Mouse (Mus musculus): ENCODE measurements at regions not wholly inside any gene's neighbourhood (a gene's known extent, or its start where the extent isn't known, plus 50 kb on each side); places are given as distances from the start of the nearest gene placed in this dataset.

DNA sequence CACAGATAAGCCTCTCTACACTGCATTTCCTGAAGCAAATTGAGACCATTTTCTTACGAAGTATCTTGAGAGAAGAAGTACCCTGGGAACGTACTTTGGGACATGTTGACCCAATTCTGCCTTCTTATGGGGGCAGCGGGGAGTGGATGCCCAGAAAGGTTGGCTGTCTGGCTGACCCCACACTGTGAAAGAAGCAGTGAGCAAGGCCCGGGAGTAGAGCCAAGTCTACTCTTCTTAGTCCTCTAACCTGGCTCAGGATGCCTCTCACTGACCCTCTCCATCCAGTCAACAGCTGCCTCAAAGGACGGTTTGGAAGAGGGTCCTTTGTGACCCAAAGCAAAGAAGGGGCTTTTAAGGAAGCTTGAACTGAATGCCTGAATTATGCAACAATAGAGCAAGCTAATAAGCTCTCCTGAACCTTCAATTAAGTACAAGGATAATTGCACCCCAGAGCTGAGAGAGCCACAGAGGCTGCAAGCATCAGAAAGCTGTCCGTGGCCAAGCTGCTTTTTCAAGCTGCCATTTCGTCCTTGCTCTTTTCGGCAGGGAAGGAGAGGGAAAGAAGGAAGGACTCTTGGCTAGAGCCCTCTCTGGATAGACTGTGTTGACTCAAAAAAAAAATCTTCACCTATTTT, 70.3 kb downstream of the Pctp start:
- DNase-seq: no peak
- intact Hi-C loops (cut with DNase I): no loop called here

DNA sequence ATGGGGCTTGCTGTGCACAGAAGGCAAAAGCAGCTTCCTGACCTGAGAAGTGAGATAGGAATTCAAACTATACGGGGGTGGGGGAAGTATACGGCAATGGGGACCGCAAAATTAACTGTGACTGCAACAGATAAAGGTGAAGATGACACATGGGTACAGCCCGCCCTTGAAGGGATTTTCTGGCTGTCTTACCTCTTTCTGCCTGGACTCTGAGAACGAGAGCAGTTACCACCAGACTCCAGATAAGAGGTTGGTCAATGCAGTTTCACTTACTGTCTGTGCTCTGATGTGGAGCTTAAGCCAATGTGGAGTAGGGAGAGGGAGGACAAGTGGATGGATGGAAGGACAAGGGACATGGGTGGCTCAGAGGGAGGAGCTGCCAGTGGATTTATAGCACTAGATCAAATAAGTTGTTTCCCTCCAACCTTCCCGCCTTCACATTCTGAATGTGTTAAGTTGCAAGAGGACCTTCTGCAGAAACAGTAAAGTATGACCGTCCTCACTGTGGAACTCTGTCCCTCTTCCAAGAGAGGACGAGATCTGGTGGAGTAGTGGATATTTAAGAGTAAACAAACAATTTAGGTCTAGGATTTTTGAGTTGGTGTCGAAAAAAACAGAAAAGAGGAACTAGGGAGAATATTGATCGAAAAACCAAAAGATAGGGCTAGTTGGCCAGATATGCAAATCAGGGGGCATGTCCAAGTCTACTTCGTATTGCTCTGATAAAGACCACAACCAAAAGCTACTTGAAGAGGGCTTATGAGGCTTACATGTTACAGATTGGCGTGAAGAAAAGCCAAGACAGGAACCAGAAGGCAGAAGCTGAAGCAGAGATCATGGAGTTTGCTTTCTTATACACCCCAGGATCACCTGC, 73.3 kb downstream of the Pctp start:
- no peak for DNase-seq
- intact Hi-C loops (cut with DNase I): loop anchor here (10.0 kb wide), 2 partner anchors 385 to 505 kb away; no protein-coding TSS in a partner anchor

GRCm38 (mm10) chr11:89927483-89928156, 75.1 kb downstream of the Pctp start:
- intact Hi-C loops (cut with DNase I): loop anchor here (10.0 kb wide), 2 partner anchors 383 to 503 kb away; no protein-coding TSS in a partner anchor
- no peak for DNase-seq

- no peak for DNase-seq
- intact Hi-C loops (cut with DNase I): loop anchor here (10.0 kb wide), 2 partner anchors 378 to 498 kb away; no protein-coding TSS in a partner anchor
Observed at GRCm38 (mm10) chr11:89922551-89922950, 80.1 kb downstream of the Pctp start.

DNA sequence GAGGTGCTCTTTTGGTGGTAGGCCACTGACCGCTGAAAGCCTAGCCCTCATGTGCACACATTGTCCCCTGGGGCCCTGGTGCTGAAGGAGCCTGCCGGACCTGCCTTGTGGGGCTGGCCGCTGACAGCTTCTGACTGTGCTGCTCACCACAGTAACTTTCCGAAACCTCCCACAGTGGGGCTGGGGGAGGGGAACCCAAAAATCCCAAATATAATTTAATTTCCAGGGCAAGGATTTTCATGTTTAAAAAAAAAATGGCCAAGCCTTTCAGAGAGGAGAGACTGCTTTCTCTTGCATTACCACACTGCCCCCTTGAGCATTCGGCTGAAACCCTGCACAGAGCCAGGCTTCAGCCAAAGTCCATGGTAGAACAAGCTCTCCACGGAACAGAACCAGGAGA, 81.5 kb downstream of the Pctp start:
- intact Hi-C loops (cut with DNase I): loop anchor here (10.0 kb wide), 2 partner anchors 376 to 496 kb away; no protein-coding TSS in a partner anchor
- DNase-seq: peak in 1 of 2 experiments; percentile 13

GRCm38 (mm10) chr11:89915795-89916194, 86.9 kb downstream of the Pctp start:
- intact Hi-C loops (cut with DNase I): no loop called here
- no peak for DNase-seq

DNA sequence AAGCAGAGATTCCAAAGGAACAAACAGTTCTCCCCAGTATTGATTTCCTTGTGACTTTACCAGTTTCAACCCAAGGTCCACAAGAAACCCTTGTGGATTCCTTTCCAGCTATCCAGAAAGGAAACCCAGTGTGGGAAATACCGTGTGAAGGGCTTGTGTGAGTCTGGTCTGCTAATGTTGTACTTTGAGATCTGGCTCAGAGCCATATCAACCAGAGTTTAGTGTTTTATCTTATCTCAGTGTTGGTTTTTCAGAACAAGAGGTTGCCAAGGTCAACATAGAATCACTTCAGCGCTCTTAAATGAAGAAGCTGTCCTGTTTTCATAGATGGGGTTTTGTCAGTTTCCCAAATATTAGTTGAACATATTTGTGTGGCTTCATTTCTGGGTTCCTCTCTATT, 88.1 kb downstream of the Pctp start:
- intact Hi-C loops (cut with DNase I): no loop called here
- no peak for DNase-seq

- intact Hi-C loops (cut with DNase I): no loop called here
- no peak for DNase-seq
Observed at GRCm38 (mm10) chr11:89901241-89901740, 101.4 kb downstream of the Pctp start.

DNA sequence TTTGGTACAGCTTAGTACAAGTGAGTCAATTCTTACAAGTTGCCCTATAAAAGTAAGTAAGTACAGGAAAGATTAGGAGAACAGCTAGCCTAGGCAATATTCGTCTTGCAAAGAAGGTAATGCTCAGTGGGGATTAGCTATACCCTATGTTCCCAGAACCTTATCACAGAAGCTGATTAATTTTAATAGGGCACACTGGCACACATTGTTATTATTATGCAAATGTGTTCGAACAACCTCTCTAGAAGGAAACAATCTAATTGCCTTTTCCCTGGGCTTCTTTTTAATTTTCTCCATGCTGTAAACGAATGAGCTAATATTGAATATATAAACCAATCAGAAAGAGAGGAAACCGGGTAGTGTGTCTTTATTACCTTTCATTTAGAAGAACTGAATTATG, 104.2 kb downstream of the Pctp start:
- intact Hi-C loops (cut with DNase I): no loop called here

GRCm38 (mm10) chr11:89896854-89897253, 105.8 kb downstream of the Pctp start:
- DNase-seq: no peak
- intact Hi-C loops (cut with DNase I): no loop called here

More for the DNA sequence above, 104.2 kb downstream of the Pctp start:
- no peak for DNase-seq

- intact Hi-C loops (cut with DNase I): no loop called here
- no peak for DNase-seq
Observed at GRCm38 (mm10) chr11:89871587-89871986, 94.1 kb upstream of the Ankfn1 start.

DNA sequence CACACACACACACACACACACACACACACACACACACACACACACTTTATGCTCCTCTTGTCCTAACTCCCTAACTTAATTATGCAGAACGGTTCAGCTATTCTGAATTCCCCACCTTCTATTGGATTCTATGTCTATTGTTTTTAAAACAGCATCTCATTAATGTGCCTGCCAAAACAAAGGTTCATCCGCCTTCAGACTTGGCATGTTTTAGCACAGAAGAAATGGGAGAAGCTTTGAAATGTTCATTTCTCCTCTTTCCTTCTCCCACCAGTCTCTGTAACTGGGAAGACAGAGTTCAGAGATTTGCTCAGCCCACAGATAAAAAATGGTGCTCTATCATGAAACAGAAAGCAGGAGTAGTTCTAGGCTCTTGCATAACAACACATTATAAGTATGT, 90.1 kb upstream of the Ankfn1 start:
- intact Hi-C loops (cut with DNase I): no loop called here
- DNase-seq: no peak

GRCm38 (mm10) chr11:89856184-89856769, 78.8 kb upstream of the Ankfn1 start:
- no peak for DNase-seq
- intact Hi-C loops (cut with DNase I): no loop called here

DNA sequence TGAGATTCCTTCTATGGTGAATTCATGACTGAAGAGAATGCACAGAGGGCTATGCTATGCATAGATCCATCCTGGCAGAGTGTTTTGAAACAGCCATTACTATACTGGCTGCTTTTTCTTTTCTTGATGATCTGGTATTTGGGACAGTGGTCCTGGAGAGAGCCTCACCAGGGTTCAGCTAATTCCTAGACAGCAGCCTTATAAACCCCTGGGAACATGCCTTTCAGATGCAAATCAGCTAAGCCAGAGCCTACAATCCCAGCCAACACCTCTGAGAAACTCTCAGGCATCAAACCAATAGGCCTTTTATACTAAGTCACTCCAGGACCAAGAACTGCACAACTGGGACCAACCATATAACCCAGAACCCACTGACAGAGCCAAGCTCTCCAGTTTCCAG, 64.4 kb upstream of the Ankfn1 start:
- intact Hi-C loops (cut with DNase I): loop anchor here (5.0 kb wide), 1 partner anchor 1250 kb away; no protein-coding TSS in a partner anchor
- no peak for DNase-seq

DNA sequence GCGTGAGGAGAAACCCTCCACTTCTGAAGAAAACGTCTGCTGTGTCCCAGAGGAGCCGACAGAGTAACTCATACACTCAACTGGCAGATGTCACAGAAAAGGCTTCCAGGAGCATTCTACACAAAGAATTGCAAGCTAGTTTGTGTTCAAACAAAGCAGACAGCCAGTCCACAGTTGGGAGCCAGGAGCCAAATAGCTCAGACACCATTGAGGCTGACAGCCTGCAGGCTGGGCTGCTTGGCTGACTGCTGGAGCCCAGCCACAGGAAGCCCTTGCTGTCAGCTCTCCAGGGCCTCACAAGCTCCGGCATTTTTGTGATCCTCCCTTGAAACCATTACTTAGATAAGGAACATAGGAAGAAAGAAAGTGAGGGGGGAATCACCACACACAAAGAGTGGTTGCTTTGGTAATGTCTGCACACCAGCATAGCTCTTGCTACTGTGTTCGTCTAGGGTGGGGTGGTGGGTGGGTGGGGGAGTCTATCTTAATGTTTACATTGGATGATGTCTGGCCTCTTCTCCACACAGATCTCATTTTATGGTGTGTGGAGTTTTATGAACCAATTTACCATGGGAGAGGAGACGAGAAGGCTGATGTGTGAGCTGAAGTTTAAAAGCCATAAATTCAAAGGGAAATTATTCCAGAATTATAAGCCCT, 62.3 kb upstream of the Ankfn1 start:
- DNase-seq: no peak
- intact Hi-C loops (cut with DNase I): loop anchor here (5.0 kb wide), 1 partner anchor 1253 kb away; no protein-coding TSS in a partner anchor

GRCm38 (mm10) chr11:89837995-89838394, 60.5 kb upstream of the Ankfn1 start:
- intact Hi-C loops (cut with DNase I): no loop called here
- no peak for DNase-seq

DNA sequence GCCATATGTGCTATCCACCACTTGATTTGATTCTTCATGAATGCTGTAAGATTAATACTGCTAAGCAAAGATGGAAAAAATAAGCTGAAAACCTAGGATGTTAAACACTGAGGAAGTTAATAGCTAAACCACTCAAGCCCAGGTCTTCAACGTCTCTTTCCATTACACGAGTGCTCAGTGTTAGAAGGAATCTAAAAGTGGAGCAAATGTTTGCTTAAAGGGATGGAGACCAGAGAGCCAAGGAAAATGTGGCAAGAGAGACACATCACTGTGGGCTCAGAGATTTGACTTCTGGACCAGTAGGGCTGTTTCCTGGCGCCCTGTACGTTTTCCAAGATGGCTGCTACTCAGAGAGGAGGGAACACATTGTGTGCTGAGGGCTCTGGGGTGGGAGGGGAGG, 59.4 kb upstream of the Ankfn1 start:
- intact Hi-C loops (cut with DNase I): no loop called here
- no peak for DNase-seq

- no peak for DNase-seq
- intact Hi-C loops (cut with DNase I): no loop called here
Observed at GRCm38 (mm10) chr11:89834068-89834467, 56.6 kb upstream of the Ankfn1 start.

DNA sequence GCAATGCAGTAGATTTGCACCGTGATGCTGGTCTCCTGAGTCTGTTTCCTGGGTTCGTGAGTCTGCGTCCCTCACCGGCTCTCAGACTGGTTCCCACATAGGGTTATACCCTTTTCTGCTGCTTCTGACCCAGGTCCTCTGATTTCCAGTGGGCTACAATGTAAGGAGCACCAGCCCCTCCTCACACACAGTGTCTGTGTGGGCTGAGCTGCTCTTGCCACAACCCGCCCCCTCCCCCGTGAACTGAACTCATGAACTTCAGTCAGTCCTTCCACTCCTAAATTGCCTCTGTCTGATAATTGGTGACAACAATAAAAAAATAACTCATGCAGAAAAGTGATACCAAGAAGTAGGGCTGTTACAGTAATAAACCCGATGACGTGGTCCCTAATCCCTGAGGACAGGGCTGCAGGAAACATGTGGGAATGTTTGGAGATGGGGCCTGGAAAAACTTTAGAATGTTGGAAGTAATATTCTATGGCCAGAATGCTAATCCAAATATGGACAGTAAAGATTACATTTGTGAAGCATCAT, 54.2 kb upstream of the Ankfn1 start:
- no peak for DNase-seq
- intact Hi-C loops (cut with DNase I): no loop called here
